Mouse (Mus musculus) G1E (cell line): ENCODE measurements around the gene 1110002E22Rik. TPM values are rescaled to one million over a fixed set of nuclear protein-coding genes. Genes with fewer than 3 reads are reported as not detected.

ENCODE experiments used
- ATAC-seq: 2 replicates; pipeline ENCODE4 v1.8.0; 2016; ENCODE audit warnings: mild to moderate bottlenecking; ENCODE audit not compliant: insufficient number of reproducible peaks, poor library complexity, low FRiP score, severe bottlenecking; ENCODE audit errors: extremely low read depth
- DNase-seq: peaks from one replicate; pipeline ENCODE4 v3.0.0; 2012; ENCODE audit warnings: low spot score
- H3K27me3 ChIP-seq: 2 replicates; pipeline ENCODE4 v1.6.1; 2012; ENCODE audit warnings: mild to moderate bottlenecking, low read length, inconsistent platforms; ENCODE audit not compliant: insufficient read depth
- H3K36me3 ChIP-seq: replicated peaks from 2 replicates; pipeline ENCODE3; 2012; ENCODE audit warnings: mild to moderate bottlenecking, inconsistent platforms
- H3K4me1 ChIP-seq: 2 replicates; pipeline ENCODE4 v1.6.1; 2012; ENCODE audit warnings: low read depth, low read length, inconsistent platforms, mixed read lengths; ENCODE audit not compliant: insufficient read depth
- H3K4me3 ChIP-seq: 2 replicates; pipeline ENCODE4 v1.5.1; 2012; ENCODE audit warnings: low read depth, mild to moderate bottlenecking, inconsistent platforms, low read length, moderate library complexity, mixed read lengths
- H3K9me3 ChIP-seq: replicated peaks from 2 replicates; pipeline ENCODE4 v1.6.1; 2012; ENCODE audit warnings: inconsistent platforms
- CTCF ChIP-seq: IDR thresholded peaks from 2 replicates; pipeline ENCODE4 v1.5.1; 2012; ENCODE audit warnings: low read depth, low read length, inconsistent platforms, mixed read lengths
- GATA1 ChIP-seq: IDR thresholded peaks from 2 replicates; pipeline ENCODE4 v1.6.1; 2012; ENCODE audit warnings: borderline replicate concordance, low read length, inconsistent platforms, mixed read lengths
- GATA2 ChIP-seq: IDR thresholded peaks from 2 replicates; pipeline ENCODE4 v1.6.1; 2012; ENCODE audit warnings: low read depth, low read length, inconsistent platforms, borderline replicate concordance
- POLR2AphosphoS5 ChIP-seq: IDR thresholded peaks from 2 replicates; pipeline ENCODE4 v1.6.1; 2012; ENCODE audit warnings: low read depth, low read length, inconsistent platforms; ENCODE audit not compliant: insufficient replicate concordance
- TAL1 ChIP-seq: conservative IDR thresholded peaks from 2 replicates; pipeline ENCODE4 v1.6.1; 2012; ENCODE audit warnings: low read depth, low read length, inconsistent platforms, mixed read lengths
- polyA plus RNA-seq: library from polyadenylated mRNA; stranded (reverse); fragments of >175 nt; gene quantifications from 2 replicates; pipeline ENCODE4 v1.2.3, GENCODE M21; 2012
- total RNA-seq, 2 experiments: library from RNA; stranded (forward) in 1 of 2; stranded (reverse) in 1 of 2; fragments of 200-1000 nt in 1 of 2; fragments of >200 nt in 1 of 2; fragmentation: Nextera tagmentation in 1 of 2; gene quantifications; 2 replicates each; pipeline ENCODE4 v1.2.3; 2014 to 2017

Gene 1110002E22Rik
- total and polyA plus RNA-seq, 3 experiments: under 0.01 to 0.02 TPM; not detected in 1

GRCm38 (mm10) chr3:138049555-138049954 lies 15.3 kb upstream of the 1110002E22Rik start:
- TF ChIP-seq TAL1 (no peak), GATA2 (no peak), CTCF (no peak), GATA1 (no peak), POLR2AphosphoS5 (no peak)
- H3K9me3 ChIP-seq: no peaks in the 10 kb centered on the region
- no peaks in the 10 kb centered on the region for H3K36me3 ChIP-seq
- peaks cover 25% of the 10 kb centered on the region for H3K27me3 ChIP-seq
- no peaks in the 10 kb centered on the region for H3K4me1 ChIP-seq
- DNase-seq (no peak), ATAC-seq (no peak)
- no peak overlapping the region for H3K4me3 ChIP-seq

DNA sequence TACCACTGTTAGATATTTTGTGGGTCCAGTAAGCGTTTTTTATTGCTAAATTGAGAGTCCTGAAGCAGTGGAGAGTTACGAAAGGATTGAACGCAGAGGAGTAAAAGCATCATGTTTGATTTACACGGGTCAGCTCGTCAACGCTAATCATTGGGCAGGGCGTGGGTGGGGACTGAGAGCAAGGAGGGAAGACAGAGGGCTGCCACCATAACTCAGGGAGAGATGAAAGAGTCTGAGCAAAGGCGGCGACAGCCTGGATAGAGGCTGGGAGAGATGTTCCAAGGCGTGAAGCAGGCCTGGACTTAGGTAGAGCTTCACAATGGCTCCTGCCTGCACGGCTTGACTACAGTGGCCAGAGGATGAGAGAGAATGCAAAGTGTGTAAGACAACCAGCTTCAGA lies 14.1 kb upstream of the 1110002E22Rik start:
- TF ChIP-seq GATA1 (no peak), TAL1 (no peak), CTCF (no peak), GATA2 (no peak), POLR2AphosphoS5 (no peak)
- ATAC-seq (no peak), DNase-seq (no peak)
- Histone ChIP-seq H3K9me3 (no peaks in the 10 kb centered on the region), H3K36me3 (no peaks in the 10 kb centered on the region), H3K27me3 (peaks cover 25% of the 10 kb centered on the region), H3K4me3 (no peak overlapping the region), H3K4me1 (no peaks in the 10 kb centered on the region)

DNA sequence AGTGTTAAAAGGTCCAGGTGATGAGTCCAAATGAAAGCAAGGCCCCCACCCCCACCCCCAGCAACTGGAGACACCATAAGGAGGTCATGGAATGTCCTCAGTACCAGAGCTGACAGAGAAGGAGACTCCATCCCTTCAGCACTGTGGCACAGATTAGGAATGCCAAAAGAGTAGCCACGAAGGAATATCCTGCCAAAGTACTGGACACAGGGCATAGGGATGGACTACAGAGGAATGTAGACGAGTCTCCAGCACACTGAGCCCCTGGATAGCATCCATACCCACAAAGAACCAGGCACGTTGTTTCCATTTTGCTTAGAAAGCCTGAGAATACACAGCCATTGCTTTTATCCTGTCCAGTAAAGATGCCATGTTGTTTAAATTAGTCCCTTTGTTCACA lies 13.4 kb upstream of the 1110002E22Rik start:
- Histone ChIP-seq H3K27me3 (peaks cover 25% of the 10 kb centered on the region), H3K4me1 (no peaks in the 10 kb centered on the region), H3K36me3 (no peaks in the 10 kb centered on the region), H3K4me3 (no peak overlapping the region), H3K9me3 (no peaks in the 10 kb centered on the region)
- DNase-seq (no peak), ATAC-seq (no peak)
- TF ChIP-seq GATA1 (no peak), POLR2AphosphoS5 (no peak), GATA2 (no peak), TAL1 (no peak), CTCF (no peak)

GRCm38 (mm10) chr3:138053969-138054368 lies 10.9 kb upstream of the 1110002E22Rik start:
- Histone ChIP-seq H3K36me3 (no peaks in the 10 kb centered on the region), H3K9me3 (no peaks in the 10 kb centered on the region), H3K4me1 (peaks cover 3% of the 10 kb centered on the region; the same call in 1 of the 2 replicates), H3K27me3 (peaks cover 25% of the 10 kb centered on the region), H3K4me3 (no peak overlapping the region)
- no peak for ATAC-seq
- TF ChIP-seq CTCF (no peak), GATA2 (no peak), TAL1 (no peak), POLR2AphosphoS5 (no peak), GATA1 (no peak)
- no peak for DNase-seq

GRCm38 (mm10) chr3:138056976-138057375 lies 7.9 kb upstream of the 1110002E22Rik start:
- peaks cover 20% of the 10 kb centered on the region for H3K4me1 ChIP-seq
- no peak for ATAC-seq
- H3K9me3 ChIP-seq: no peaks in the 10 kb centered on the region
- H3K36me3 ChIP-seq: no peaks in the 10 kb centered on the region
- no peak overlapping the region for H3K4me3 ChIP-seq
- H3K27me3 ChIP-seq: peaks cover 11% of the 10 kb centered on the region
- no peak for TF ChIP-seq CTCF
- no peak for TF ChIP-seq POLR2AphosphoS5
- no peak for TF ChIP-seq GATA2
- TF ChIP-seq TAL1: no peak
- no peak for TF ChIP-seq GATA1
- DNase-seq: no peak

DNA sequence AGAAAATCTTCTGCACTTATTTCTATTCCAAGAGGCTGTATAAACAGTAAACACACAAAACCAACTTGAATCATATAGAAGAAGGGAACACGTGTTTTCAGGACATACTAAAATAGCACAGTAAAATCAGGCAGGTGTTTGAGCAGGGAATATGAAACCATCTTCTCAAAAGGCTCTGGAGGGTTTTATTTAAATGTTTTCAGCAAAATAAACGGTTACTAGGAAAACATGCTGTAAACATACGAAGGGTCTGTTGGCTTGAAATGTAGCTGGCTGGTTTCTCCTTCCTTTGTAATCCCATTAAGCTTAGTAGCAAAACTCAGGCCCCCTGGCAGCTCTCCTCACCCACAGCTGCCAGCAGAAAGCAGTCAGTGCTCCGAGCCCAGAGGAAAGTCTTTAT lies 6.6 kb upstream of the 1110002E22Rik start:
- no peaks in the 10 kb centered on the region for H3K36me3 ChIP-seq
- H3K9me3 ChIP-seq: no peaks in the 10 kb centered on the region
- ATAC-seq (no peak), DNase-seq (no peak)
- H3K27me3 ChIP-seq: peaks cover 7% of the 10 kb centered on the region
- no peak overlapping the region for H3K4me3 ChIP-seq
- peaks cover 20% of the 10 kb centered on the region for H3K4me1 ChIP-seq
- TF ChIP-seq CTCF (no peak), POLR2AphosphoS5 (no peak), GATA1 (no peak), TAL1 (no peak), GATA2 (no peak)

- no peak for ATAC-seq
Measured at GRCm38 (mm10) chr3:138060429-138060828, 4.4 kb upstream of the 1110002E22Rik start.

More at GRCm38 (mm10) chr3:138060429-138060828, 4.4 kb upstream of the 1110002E22Rik start:
- Histone ChIP-seq H3K9me3 (no peaks in the 10 kb centered on the region), H3K36me3 (no peaks in the 10 kb centered on the region), H3K27me3 (peaks cover 15% of the 10 kb centered on the region), H3K4me1 (peaks cover 20% of the 10 kb centered on the region), H3K4me3 (no peak overlapping the region)
- TF ChIP-seq TAL1 (no peak), GATA1 (no peak), POLR2AphosphoS5 (no peak), CTCF (no peak), GATA2 (no peak)
- no peak for DNase-seq
